Mouse (Mus musculus) cerebellum, postnatal 4 days (tissue): ENCODE data around the gene Fgfr2.
A peak's percentile ranks its signal among the peaks of the same experiment; 100 is the strongest.
"Not testable (repeated sequence)": the region's sequence is repeated elsewhere in the genome, so short reads cannot be mapped to it uniquely, and the experiment has no call there.

Experiments used
- DNase-seq, 2 experiments: peaks; one replicate each; pipeline ENCODE4 v3.0.0; 2022; ENCODE audit warnings: low spot score in 2 of 2, mixed read lengths in 1 of 2

The Fgfr2 gene

DNA sequence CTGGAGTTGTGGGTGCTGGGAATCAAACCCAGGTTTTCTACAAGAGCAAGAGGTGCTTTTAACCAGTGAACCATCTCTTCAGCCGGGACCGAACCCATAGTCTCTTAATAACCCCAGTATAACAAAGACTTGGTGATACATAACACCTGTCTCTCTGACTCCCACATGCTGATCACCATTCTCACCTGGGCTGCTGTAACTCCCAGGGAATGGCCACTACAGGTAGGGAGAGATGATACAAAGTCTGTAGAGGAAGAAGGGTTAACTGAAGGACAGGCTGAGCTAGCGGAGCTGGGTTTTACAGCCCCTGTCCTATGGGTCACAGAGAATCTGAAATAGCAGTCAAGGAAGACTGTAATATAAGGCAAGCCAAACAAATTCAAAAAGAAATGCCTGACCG, 2580.0 kb downstream of the Fgfr2 start:
- no peak for DNase-seq

DNA sequence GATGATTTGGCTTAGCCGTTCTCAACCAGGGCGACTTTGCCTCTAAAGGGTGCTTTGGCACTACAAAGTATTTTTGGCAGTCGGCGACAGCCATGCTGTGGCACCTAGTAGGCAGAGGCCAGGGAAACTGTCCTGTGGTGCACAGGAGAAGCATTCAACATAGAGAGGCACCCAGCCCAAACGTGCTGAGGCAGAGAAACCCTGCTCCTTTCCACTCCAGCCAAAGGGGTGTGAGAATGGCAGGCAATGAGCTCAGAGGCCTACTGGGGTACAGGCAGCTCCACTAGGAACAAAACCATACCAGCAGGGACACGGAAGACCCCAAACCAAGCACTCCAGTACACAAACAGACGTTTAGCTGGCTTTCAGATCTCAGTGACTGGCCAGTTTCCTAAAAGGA, 2583.0 kb downstream of the Fgfr2 start:
- no peak for DNase-seq

DNA sequence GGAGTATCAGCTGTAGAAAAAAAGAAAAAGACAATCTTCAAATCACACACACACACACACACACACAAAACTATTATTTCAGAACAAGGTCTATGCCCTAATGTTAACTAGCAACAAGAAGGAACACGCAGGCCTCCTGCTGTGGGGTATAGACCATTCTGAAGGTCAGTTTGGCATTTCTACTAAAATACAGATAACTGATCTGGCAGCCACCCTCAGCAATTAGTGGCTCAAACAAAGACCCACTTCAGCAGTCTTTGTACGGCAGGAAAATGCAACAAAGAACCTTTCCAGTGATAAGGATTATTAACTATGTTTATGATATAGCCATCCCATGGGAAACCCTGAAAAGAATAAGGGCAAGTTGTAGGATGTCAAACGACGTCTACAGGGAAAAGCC, 2586.1 kb downstream of the Fgfr2 start:
- DNase-seq, result no peak

DNA sequence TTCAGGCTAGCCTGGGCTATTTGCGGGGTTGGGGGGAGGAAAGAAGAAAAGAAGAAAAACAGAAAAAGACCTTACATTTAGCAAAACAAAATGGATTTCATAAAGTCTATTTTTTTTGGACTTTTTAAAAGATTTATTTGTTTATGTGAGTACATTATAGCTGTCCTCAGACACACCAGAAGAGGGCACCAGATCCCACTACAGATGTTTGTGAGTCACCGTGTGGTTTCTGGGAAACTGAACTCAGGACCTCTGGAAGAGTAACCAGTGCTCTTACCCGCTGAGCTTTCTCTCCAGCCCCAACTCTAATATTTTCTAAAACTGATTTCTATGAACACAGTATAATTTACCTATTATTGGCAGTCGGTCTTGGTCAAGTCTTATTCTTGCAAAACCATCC, 2588.0 kb downstream of the Fgfr2 start:
- no peak for DNase-seq

DNA sequence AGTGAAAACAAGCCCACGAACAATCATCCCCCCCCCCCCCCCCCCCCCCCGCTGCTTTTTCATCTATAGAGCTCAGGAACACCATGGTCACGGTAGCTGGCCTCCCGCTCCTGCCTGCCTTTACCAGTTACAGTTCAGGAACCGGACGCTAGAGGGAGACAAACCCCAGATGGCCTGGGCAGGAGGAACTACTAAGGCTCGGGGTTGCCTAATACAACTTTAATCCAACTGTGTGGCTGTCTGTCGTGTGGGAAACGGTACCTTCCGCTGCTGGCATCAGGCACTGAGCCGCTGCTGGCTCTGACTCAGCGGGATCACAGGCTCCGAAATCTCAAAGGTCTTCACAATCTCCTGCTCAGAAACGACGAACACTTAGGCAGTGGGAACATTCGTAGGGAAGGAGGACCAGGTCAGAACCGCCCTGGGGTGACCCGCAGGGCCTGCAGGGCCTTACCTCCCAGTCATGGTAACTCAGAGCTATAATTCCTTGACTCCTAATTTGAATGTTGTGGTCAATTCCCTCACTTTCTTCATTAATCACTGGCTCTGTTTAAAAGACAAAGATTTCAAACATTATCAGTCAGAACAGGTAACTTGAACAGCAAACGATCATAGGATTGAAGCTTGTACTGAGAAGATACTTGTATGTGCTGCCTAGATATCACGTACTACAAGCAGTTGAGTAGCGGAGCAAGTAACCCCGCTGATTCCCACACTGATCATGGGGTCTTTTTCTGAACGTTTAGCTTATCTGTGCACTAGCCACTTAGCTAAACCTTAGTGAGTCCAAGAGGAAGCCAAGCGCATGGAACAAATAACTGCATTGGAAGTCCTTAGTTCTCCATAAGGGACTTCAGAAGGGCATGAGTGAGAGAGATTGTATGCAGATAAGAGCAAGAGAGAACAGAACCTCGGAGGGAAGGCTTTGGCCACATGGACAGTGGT, 2589.6 kb downstream of the Fgfr2 start:
- peak; percentile 91 to 93 for DNase-seq

DNA sequence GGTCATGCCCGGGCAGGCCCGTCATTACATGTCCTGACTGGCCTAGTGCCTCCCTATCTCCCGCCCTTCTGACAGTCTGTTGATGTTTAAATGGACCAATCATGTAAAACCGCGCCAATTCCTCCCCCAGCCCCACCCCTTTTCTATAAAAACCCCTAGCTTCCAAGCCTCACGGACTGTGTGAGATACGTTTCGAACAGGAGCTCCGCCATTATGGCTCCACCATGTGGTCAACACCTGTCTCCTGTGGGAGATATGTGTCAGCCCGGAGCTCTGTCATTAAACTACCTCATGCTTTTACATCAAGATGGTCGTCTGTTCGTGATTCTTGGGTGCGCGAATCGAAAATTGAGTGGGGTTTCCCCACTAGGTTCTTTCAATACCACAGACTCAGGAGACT, 2592.0 kb downstream of the Fgfr2 start:
- not testable (repeated sequence) for DNase-seq

DNA sequence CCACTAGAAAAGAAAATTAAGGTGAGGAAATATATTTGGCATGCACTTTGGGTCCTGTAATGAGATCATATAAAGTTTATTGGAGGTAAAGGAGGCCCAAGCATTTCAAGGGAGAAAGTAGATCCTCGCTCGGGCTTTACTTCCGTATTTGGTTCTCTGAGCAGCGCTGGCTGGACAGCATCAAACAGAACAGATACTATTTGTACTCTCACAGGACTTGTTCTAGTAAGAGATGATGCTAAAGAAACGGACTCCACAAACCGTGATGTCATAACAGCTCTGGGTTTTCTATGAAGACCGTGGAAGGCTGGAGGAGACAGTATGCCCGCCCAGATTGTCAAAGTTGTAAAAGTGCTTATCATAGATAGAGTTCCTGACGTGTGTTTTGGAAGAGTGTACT, 2595.8 kb downstream of the Fgfr2 start:
- DNase-seq, result no peak

DNA sequence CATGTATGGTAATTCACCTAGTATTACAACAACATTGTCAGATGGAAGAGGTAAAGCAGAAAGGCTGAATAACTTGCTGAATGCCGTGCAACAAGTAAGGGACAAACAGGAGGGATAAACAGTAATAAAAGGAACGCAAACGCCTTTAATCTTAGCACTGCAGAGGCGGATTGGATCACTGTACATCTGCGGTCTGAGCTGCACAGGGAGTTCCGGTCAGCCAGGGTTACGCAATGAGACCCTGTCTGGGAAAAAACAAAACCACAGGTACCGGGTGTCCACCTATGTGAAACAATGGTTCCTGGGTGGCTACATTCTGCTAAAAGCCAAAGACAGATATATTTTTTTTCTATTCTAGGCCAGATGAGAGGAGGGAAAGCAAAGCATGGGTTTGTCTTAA, 2599.7 kb downstream of the Fgfr2 start:
- DNase-seq, result no peak

DNA sequence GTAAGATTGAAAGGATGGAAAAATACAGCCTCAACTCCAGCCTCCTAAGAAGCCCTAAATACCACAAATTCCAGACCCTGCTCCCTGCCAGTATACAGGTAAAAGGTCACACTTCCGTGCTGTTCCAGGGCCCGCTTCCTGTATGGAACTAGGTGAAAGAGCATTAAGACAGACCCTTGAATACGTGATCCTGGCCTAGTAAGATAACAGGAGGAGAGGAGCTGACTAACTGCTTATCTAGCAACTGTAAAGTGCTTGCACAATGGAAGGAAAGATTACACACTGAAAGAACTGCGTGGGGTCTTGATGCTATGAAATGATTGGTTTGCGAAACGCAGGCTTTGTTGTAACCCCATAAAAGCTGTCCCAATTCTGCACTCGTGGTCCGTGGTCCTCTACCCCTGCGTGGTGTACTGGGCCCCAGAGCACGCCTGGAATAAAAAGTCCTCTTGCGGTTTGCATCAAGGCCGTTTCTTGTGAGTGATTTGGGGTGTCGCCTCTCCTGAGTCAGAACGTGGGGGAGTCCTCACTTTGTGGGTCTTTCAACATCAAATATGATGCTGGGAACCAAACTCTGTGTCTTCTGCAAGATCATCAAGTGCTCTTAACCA, 2602.2 kb downstream of the Fgfr2 start:
- no peak for DNase-seq

DNA sequence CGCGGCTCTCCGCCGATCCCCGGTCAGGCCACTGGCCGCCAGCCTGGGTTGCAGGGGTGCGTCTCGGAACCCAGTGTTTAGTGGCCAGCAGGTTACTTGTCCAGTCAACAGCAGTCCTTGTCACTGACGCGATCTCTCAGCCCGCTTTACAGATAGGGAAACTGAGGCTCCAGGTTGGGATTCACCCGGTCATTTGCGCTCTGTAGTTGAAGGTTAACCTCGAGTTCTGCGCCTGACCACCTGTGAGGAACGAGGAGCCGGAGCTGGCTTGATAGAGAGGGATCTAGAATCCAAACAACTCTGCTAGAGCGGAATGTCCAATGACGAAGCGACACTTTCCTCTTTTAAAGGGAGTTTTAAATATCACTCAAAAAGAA, 2603.1 kb downstream of the Fgfr2 start, which contains the start of gene Ate1:
TSS of gene Ate1 (minus strand) at position 321 of the 377 bp plus-strand sequence.
- DNase-seq, result no peak

DNA sequence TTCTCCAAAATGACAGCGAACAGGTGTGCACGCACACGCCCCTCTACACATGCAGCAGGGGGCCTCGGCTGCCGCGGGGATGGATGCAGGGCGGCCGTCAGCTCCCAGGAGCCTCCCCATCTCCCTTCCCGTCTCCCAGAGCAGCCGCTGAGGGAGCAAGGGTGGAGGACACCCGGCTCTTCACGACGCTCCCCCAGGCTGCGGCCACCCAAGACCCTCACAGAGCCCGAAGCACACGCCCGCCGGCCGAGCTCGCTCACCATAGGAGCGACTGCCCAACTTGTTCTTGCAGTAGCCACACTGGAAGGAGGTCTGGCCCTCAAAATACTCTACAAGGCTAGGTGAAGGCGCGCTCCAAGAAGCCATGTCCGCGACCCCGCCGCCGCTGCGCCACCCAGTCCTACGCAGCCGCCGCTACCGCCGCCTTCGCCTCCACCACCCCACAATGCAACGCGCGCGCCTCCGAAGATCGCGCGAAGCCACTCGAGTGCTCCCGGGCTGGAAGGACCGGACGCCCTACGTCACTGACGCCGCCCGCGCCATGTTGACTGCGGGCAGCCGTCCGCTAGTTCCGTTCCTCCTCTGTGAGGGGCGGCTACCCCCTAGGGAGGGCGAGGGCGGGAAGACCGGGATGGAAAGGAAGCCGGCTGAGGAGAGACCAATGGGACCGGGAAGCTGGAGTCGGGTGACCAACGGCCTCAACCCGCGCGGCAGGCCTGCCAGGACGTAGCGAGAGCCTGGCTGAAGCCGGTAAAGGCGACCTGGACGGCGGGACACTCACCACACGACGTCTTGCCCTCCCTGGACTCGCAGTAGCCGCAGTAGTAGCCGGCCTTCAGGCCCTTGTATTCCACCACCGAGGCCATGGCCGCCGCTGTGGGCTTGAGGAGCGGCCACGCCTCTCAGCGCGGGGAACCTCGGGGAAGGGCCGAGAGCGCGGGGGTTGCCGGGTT, 2603.8 kb downstream of the Fgfr2 start:
- DNase-seq, result peak; percentile 98 to 99

DNA sequence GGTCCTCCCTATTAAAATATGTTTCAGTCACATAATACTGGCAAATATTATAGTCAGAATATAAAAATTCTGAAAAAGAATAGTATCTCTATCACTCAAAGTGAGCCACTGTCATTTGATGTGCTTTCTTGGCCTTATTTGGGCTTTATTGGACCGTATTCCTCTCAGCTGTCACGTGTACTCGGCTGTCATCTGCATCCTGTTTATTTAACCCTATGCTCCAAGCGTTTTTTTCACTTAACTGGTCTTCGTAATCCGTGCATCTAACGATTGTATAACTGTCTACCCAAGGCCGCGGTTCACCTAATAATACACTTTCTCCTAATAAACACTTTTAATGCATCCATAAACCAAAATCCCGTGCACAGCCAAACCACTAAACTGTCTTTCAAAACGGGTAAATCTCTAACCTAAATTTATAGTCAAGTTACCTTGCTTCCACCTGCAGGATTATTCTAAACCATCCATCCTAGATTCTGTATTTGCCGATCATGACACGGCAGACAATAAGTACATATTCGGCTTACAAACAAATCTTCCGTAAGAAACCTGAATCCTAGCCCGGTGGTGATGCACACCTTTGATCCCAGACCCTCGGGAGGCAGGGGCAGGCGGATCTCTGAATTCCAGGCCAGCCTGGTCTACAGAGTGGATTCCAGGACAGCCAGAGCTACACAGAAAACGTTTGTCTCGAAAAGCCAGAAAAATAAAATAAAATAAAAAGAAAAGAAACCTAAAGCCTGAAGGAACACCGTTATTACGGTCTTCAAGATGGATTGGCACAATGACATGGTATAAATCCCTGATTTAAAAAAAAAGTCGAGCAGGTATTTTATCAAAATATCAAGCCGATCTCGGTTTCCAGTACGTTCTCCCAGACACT, 2604.7 kb downstream of the Fgfr2 start:
- DNase-seq, result no peak

DNA sequence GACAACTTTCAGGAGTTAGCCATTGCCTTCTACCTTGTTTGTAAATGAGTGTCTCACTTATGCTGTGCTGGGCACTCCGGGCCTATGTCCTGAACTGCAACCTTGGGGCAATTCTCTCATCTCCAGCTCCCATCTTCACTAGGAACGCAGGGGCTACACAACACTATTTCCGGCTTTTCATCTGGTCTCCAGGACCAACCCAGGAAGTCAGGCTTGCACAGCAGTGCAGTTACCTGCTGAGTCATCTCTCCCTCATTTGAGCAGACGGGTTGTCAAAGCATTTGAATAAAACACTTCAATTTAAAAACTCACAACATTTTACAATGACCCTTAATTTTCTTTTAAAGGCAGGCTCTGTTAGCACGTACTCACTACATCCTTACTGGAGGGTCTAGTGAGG, 2612.9 kb downstream of the Fgfr2 start:
- DNase-seq, result no peak

DNA sequence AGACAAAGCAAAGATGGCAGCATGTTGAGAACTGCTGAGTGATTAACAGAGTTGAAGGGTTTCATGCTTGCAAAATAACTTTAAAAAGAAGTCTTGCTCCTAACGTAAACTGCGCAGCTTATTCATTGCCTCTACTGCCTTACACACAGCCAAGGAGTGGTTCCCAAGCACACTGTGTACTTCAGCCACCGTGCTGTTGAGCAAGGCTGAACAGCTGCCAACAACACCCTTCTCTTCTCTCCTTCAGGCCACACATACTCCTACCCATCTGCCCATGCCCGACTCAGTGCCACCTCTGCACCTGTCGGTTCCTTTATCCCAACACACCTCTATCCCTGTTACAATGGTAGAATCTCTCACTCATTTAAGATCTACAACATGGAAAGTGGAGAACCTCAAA, 2620.1 kb downstream of the Fgfr2 start:
- no peak for DNase-seq

DNA sequence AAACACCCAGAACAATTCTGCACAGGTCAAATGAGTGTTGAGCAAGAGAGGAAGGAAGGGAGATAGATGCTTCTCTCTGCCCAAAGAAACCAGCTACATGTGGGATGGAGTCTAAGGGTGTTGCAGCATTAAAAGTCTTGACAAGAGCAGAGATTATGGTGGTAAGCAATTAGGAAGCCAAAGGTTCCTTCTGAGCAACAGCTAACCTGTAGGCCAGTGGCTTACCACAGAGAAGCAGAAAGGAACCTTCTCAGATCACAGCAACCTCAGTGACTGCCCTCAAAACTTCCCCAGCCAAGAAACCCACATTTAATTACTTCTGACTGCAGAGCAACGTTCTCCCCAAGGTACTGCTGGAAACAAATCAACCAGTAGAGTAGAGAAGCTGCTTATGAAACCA, 2621.7 kb downstream of the Fgfr2 start:
- no peak for DNase-seq

DNA sequence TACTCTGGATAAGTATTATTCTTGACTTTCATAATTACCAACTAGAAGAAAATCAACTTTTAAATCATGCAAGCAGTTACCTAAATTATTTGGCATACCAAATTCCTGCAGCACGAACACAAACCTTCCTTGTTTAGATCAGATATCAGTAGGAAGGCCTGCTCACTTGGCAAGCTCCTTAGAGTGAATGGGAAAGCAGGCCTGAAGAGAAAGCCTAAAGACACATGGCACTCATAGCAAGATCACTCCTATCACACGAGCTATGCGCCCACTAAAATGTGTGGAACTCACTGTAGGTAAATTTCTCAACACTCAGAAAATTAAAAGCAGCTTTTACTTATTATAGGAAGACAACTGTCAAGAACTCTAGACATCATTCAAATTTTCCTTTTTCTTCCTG, 2629.8 kb downstream of the Fgfr2 start:
- DNase-seq, result no peak

DNA sequence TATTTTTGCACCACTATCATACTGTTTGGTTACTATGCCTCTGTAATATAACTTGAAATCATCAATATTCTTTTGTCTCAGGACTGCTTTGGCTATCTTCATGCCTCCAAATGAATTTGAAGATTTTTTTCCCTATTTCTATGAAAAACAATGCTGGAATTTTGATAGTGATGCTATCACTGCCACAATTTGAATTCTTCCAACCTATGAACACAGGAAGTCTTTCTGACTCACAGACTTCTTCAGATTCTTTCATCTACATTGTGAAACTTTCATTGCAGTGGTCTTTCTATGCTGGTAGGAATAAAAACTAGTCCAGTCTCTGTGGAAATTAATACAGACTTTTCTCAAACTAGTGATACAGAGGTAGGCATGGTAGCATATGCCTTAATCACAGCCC, 2631.1 kb downstream of the Fgfr2 start:
- no peak for DNase-seq

DNA sequence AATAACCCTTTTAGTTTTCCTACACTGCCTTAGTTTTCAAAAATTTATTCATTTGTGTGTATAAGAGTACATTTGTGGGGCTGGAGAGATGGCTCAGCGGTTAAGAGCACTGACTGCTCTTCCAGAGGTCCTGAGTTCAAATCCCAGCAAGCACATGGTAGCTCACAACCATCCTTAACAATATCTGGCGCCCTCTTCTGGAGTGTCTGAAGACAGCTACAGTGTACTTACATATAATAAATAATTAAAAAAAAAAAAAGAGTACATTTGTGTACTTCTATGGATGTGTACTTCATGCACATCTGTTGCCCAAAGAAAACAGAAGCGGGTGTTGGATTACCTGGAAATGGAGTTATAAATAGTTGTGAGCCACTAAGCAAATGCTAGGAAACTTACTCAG, 2644.1 kb downstream of the Fgfr2 start:
- DNase-seq, result not testable (repeated sequence)

DNA sequence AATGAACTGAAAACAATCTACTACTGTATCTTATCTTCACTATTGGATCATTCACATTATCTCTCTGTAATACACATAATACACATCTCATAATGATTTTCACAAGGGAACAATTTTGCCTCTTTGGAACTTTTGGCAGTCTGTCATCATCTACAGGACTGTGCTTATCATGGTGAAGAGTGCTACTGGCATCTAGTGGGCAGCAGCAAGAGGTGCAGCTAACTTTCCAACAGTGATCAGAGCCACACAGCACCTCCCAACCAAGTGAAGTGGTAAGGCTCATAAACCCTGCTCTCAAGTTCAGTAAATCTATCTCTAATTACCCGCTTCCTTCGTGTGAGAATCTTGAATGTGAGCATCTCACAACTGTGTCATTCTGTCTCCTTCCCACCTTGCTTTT, 2647.2 kb downstream of the Fgfr2 start:
- DNase-seq, result peak in 1 of 2 experiments; percentile 50

DNA sequence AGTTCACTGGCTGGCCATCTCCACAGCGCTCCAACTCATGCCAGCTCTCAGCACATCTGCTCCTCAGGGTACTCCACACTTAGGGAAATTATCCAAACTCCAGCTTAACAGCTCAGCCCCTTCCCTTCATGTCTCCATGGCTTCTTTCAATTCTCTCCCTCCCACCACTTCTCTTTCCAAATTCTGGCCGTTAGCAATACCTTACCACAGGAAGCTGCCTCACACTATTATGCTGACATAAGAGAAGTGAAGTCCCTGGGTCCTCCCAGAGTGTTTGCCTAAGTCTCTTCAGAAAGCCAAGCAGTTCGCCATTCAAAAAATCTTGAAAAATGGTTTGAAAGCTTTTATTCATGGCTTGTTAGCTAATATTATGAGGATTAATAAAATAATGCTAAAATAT, 2649.3 kb downstream of the Fgfr2 start:
- DNase-seq, result no peak

DNA sequence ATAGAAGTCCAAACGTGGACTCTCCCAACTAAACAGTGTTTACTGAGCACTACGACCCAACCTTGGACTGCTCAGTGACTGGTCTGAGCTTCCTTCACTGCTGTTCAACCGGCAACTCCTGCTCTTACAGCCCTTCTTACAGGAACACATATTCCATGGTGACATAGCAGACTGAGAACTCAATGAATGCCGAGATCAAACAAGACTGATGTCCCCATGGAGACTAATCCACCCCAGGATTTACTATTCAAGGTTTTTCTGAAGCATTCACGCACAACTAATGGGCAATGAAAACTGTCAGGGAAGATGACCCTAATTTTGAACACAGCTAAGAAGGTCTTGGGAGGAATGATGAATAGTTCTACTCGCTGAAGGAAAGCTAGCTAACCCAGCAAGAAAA, 2650.5 kb downstream of the Fgfr2 start:
- no peak for DNase-seq
